Mouse (Mus musculus) ES-Bruce4 (cell line): Measurements from ENCODE around the gene Slc25a33.

Experiments used
- CTCF ChIP-seq: IDR thresholded peaks from one replicate; pipeline ENCODE4 v1.8.1; 2011; ENCODE audit warnings: low read depth, low read length
- EP300 ChIP-seq: IDR thresholded peaks from 2 replicates; pipeline ENCODE4 v1.6.1; 2011; ENCODE audit warnings: low read depth, low read length; ENCODE audit not compliant: insufficient read depth
- POLR2A ChIP-seq: IDR thresholded peaks from one replicate; pipeline ENCODE4 v1.8.1; 2011; ENCODE audit warnings: low read length; ENCODE audit not compliant: insufficient read depth

DNA sequence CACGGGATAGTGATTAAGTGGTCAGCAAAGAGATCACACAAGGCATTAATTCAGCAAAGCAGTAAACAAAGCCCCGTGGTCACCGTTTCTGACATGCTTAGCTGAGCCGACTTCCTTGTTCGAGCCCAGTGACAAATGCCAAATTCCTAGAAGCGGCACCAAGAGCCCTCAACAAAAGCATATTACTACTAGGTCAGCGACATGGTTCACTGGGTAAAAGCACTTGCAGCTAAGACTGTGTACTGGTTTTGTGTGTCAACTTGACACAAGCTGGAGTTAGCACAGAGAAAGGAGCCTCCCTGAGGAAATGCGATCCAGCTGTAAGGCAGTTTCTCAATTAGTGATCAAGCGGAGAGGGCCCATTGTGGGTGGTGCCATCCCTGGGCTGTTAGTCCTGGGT lies 28.2 kb upstream of the Slc25a33 start:
- TF ChIP-seq CTCF (no peak), POLR2A (no peak), EP300 (no peak)
